Mouse (Mus musculus): ENCODE results near the gene Tnf. TPM values are rescaled to one million over a fixed set of nuclear protein-coding genes. Genes with fewer than 3 reads are reported as not detected.

Tnf gene
- polyA plus RNA-seq, 1 experiment from 2014 or later: 0.35 TPM

DNA sequence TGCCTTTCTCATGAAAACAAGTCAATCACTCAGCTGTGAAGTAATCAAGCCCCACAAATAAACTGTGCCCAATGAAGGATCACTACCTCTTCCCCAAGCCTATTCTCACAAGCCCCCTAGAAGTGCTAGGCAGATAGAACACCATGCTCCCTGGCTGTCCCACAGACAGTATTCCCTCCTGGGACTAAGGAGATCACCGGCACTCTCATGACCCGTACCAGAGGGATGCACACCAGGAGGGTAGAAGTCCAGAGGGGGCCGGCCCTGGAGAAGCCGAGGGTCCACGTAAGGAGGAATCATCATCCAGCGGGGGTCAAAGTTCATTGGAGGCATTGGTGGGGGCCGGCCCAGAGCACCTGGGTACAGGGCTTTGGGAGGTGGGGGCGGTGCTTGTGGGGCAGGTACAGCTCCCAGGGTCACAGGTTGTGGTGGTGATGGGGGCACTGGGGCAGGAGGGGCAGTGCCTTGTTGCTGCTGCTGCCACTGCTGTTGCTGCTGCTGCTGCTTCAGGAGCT lies 44.1 kb downstream of the Tnf start:
- Histone ChIP-seq H3K4me2 (no peak overlapping the region), H3K4me3 (replicated peaks) (no peak overlapping the region), H3K27ac (no peak overlapping the region), H3K9me3 (replicated peaks) (no peaks in the 10 kb centered on the region), H3K4me1 (replicated peaks) (peaks cover 21% of the 10 kb centered on the region), H3K27me3 (no peaks in the 10 kb centered on the region), H3K9ac (no peak overlapping the region), H3K36me3 (peaks cover 100% of the 10 kb centered on the region)
- no peak for ATAC-seq (ENCODE audit: low read depth)
- 87% methylated on average over 8 of the region's 8 CpGs for WGBS (ENCODE audit: insufficient replicate concordance)
- DNase-seq: no peak

GRCm38 (mm10) chr17:35157254-35157653 lies 44.6 kb downstream of the Tnf start:
- Histone ChIP-seq H3K9me3 (replicated peaks) (no peaks in the 10 kb centered on the region), H3K4me3 (replicated peaks) (no peak overlapping the region), H3K27me3 (no peaks in the 10 kb centered on the region), H3K4me2 (no peak overlapping the region), H3K36me3 (peaks cover 100% of the 10 kb centered on the region), H3K9ac (no peak overlapping the region), H3K27ac (no peak overlapping the region), H3K4me1 (replicated peaks) (peaks cover 17% of the 10 kb centered on the region)
- no peak for DNase-seq
- WGBS (ENCODE audit: insufficient replicate concordance): 80% methylated on average over 8 of the region's 8 CpGs
- ATAC-seq (ENCODE audit: low read depth): no peak

DNA sequence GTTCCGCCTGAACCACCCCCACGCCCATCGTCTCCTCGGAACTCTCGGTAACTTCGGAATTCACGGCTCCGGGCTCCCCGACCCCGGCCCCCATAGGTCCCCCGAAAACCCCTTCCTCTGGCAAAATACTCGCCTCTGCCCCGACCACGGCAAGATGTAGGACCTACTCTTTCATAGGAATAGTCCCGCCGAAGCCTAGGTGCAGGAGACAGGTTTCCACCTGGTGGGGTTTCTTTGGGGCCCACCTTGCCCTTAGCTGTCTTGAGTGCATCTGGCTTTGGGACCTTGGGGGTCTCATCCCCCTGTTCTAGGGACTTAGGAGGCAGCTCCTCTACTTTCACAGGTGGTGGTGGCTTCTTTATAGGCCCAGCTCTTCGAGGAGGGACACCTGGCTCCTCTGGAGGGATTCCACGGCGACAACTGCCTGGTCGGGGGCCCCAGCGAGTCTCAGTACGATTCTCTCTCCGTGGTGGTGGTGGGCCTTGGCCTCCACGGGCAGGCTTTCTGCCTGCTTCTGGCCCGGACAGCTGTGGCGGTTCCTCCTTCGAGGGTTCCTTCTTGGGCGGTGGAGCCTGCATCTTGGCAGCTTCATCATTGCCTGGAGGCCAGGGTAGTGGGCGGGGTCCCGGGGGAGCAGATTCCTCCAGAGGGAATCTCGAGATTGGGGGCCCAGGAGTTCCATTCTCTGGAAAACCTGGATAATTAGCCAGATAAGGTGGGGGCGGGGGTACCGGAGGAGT lies 45.2 kb downstream of the Tnf start:
- H3K4me2 ChIP-seq: no peak overlapping the region
- H3K4me1 ChIP-seq (replicated peaks): peaks cover 10% of the 10 kb centered on the region
- peaks cover 100% of the 10 kb centered on the region for H3K36me3 ChIP-seq
- H3K4me3 ChIP-seq (replicated peaks): no peak overlapping the region
- DNase-seq: no peak
- no peaks in the 10 kb centered on the region for H3K27me3 ChIP-seq
- 87% methylated on average over 33 of the region's 33 CpGs for WGBS (ENCODE audit: insufficient replicate concordance)
- no peak overlapping the region for H3K27ac ChIP-seq
- no peaks in the 10 kb centered on the region for H3K9me3 ChIP-seq (replicated peaks)
- ATAC-seq (ENCODE audit: low read depth): no peak
- H3K9ac ChIP-seq: no peak overlapping the region

- H3K4me1 ChIP-seq (replicated peaks): 0 out of 2 replicates have a peak, but pooled peaks cover 6% of the 10 kb centered on the region
- DNase-seq (no peak), ATAC-seq (ENCODE audit: low read depth) (no peak)
- no peaks in the 10 kb centered on the region for H3K27me3 ChIP-seq
- H3K9ac ChIP-seq: no peak overlapping the region
- H3K4me2 ChIP-seq: no peak overlapping the region
- H3K36me3 ChIP-seq: peaks cover 99% of the 10 kb centered on the region
- no peak overlapping the region for H3K27ac ChIP-seq
- 90% methylated on average over 12 of the region's 12 CpGs for WGBS (ENCODE audit: insufficient replicate concordance)
- no peaks in the 10 kb centered on the region for H3K9me3 ChIP-seq (replicated peaks)
- no peak overlapping the region for H3K4me3 ChIP-seq (replicated peaks)
Measured at GRCm38 (mm10) chr17:35155451-35155850, 46.4 kb downstream of the Tnf start.

DNA sequence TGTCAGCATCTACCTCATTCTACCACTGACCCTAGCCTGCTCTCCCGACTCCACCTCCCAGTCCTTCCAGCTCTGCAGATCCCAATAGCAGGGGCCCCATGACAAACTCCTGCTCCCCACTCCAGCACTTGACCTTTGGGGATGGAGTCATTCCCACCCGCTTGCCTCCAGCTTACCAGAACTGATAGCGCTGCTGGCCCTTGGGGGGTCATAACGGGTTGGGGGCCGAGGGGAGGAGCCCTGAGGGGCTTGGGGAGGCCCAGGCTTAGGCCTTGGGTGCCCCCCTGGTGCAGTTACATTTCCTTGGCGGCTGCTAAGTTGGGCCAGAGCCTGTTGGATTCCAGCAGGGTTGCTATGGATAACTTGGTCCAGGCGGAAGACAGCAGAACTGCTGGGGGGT lies 47.2 kb downstream of the Tnf start:
- DNase-seq (no peak), ATAC-seq (ENCODE audit: low read depth) (no peak)
- H3K27me3 ChIP-seq: no peaks in the 10 kb centered on the region
- H3K4me2 ChIP-seq: no peak overlapping the region
- H3K36me3 ChIP-seq: peaks cover 99% of the 10 kb centered on the region
- no peak overlapping the region for H3K9ac ChIP-seq
- no peak overlapping the region for H3K27ac ChIP-seq
- no peaks in the 10 kb centered on the region for H3K9me3 ChIP-seq (replicated peaks)
- 0 out of 2 replicates have a peak, but pooled peaks cover 6% of the 10 kb centered on the region for H3K4me1 ChIP-seq (replicated peaks)
- no peak overlapping the region for H3K4me3 ChIP-seq (replicated peaks)
- WGBS (ENCODE audit: insufficient replicate concordance): 85% methylated on average over 7 of the region's 7 CpGs

DNA sequence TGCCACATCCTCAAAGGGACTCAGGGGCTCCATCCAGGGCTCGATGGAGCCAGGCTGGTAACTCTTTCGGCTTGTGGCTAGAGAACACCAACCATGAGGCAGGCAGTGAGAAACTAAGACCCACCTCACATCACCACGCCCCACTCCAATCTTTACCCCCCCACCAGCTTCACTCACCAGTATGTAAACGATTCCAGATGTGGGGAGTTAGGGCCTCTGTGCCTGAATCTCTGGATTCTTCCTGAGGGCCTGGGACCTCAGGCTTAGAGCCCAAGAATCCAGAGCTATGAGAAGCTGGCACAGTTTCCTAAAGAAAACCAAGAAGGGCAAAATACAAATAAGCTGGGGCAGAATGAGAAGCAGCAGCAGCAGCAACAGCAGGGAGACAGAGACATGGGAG lies 47.9 kb downstream of the Tnf start:
- H3K27ac ChIP-seq: no peak overlapping the region
- no peak overlapping the region for H3K4me2 ChIP-seq
- H3K9ac ChIP-seq: no peak overlapping the region
- ATAC-seq (ENCODE audit: low read depth) (no peak), DNase-seq (no peak)
- no peak overlapping the region for H3K4me3 ChIP-seq (replicated peaks)
- WGBS (ENCODE audit: insufficient replicate concordance): 86% methylated on average over 4 of the region's 4 CpGs
- H3K4me1 ChIP-seq (replicated peaks): 0 out of 2 replicates have a peak, but pooled peaks cover 6% of the 10 kb centered on the region
- H3K36me3 ChIP-seq: peaks cover 99% of the 10 kb centered on the region
- H3K9me3 ChIP-seq (replicated peaks): no peaks in the 10 kb centered on the region
- H3K27me3 ChIP-seq: no peaks in the 10 kb centered on the region

DNA sequence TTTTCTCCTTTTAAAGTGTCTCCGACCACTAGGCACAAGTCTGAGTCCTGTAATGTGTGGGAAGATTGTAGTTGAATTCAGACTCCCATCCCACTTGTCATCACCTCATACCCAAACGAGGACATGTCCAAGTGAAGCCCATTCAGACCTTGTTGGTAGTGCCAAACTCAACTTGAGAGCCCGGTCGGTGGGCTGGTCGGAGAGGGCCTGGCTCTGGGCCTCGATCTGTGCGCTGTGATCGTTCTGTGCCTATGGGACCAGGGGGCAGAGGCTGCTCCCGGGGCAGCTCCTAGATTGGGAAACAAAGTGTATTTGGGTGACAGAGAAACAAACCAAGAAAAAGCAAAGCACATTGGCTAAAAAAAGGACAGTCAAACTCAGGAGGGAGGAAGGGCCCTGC lies 48.7 kb downstream of the Tnf start:
- Histone ChIP-seq H3K9ac (no peak overlapping the region), H3K9me3 (replicated peaks) (no peaks in the 10 kb centered on the region), H3K27ac (no peak overlapping the region), H3K4me1 (replicated peaks) (0 out of 2 replicates have a peak, but pooled peaks cover 6% of the 10 kb centered on the region), H3K36me3 (peaks cover 99% of the 10 kb centered on the region), H3K4me2 (no peak overlapping the region), H3K27me3 (no peaks in the 10 kb centered on the region), H3K4me3 (replicated peaks) (no peak overlapping the region)
- no peak for ATAC-seq (ENCODE audit: low read depth)
- WGBS (ENCODE audit: insufficient replicate concordance): 83% methylated on average over 9 of the region's 9 CpGs
- no peak for DNase-seq

DNA sequence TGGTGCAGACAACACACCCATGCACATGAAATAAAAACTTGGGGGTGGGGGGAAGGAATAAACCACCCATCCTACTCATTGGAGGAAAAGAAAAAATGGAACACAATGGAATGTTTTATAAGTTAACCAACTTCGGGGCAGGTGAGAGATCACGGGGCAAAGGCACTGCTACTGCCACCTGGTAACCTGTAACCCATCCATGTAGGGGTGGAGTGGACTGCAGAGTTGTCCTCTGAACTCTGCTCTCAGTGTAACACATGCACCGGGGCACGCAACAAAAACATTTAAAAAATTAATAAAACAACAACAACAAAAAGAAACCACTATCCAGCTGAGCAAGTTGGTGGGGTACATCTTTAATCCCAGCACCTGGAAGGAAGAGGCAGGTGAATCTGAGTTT lies 49.7 kb downstream of the Tnf start:
- H3K9ac ChIP-seq: no peak overlapping the region
- no peaks in the 10 kb centered on the region for H3K9me3 ChIP-seq (replicated peaks)
- 0 out of 2 replicates have a peak, but pooled peaks cover 6% of the 10 kb centered on the region for H3K4me1 ChIP-seq (replicated peaks)
- peaks cover 98% of the 10 kb centered on the region for H3K36me3 ChIP-seq
- H3K27me3 ChIP-seq: no peaks in the 10 kb centered on the region
- no peak overlapping the region for H3K4me2 ChIP-seq
- H3K4me3 ChIP-seq (replicated peaks): no peak overlapping the region
- WGBS (ENCODE audit: insufficient replicate concordance): 93% methylated on average over 4 of the region's 4 CpGs
- no peak overlapping the region for H3K27ac ChIP-seq
- DNase-seq (no peak), ATAC-seq (ENCODE audit: low read depth) (no peak)

Small RNA genes lying within 50 kb of the gene (microRNA-seq; reads per million reads assigned to microRNA genes)
- gene Mir6973a (not detected), gene Mir6974 (not detected), gene Mir6975 (2.1 reads per million), gene Mir8094 (0.88 reads per million)

Other genes with a start within 250 kb of the Tnf start
- 0.07 and 0.15 TPM in 2 replicates for gene Hspa1b, start 242.8 kb downstream of the Tnf start, polyA plus RNA-seq (2015; fragmentation: Nextera tagmentation; extraction: Ambion mirVana)
- not detected in 2 replicates for gene Gm20481, start 232.1 kb downstream of the Tnf start, polyA plus RNA-seq (2015; fragmentation: Nextera tagmentation; extraction: Ambion mirVana)
- gene Hspa1a, start 229.9 kb downstream of the Tnf start, polyA plus RNA-seq (2015; fragmentation: Nextera tagmentation; extraction: Ambion mirVana): 2.1 and 2.3 TPM in 2 replicates
- 0.10 and 0.34 TPM in 2 replicates for gene Hspa1l, start 229.3 kb downstream of the Tnf start, polyA plus RNA-seq (2015; fragmentation: Nextera tagmentation; extraction: Ambion mirVana)
- 163 and 178 TPM in 2 replicates for gene Lsm2, start 220.1 kb downstream of the Tnf start, polyA plus RNA-seq (2015; fragmentation: Nextera tagmentation; extraction: Ambion mirVana)
- 110 and 112 TPM in 2 replicates for gene Vars, start 201.0 kb downstream of the Tnf start, polyA plus RNA-seq (2015; fragmentation: Nextera tagmentation; extraction: Ambion mirVana)
- gene Vwa7, start 185.4 kb downstream of the Tnf start, polyA plus RNA-seq (2015; fragmentation: Nextera tagmentation; extraction: Ambion mirVana): 0.08 TPM in 2 replicates
- gene Sapcd1, start 174.0 kb downstream of the Tnf start, polyA plus RNA-seq (2015; fragmentation: Nextera tagmentation; extraction: Ambion mirVana): 2.5 and 2.8 TPM in 2 replicates
- gene Msh5, start 155.3 kb downstream of the Tnf start, polyA plus RNA-seq (2015; fragmentation: Nextera tagmentation; extraction: Ambion mirVana): 3.2 and 3.4 TPM in 2 replicates
- 141 and 147 TPM in 2 replicates for gene Clic1, start 152.0 kb downstream of the Tnf start, polyA plus RNA-seq (2015; fragmentation: Nextera tagmentation; extraction: Ambion mirVana)
- gene Ddah2, start 143.0 kb downstream of the Tnf start, polyA plus RNA-seq (2015; fragmentation: Nextera tagmentation; extraction: Ambion mirVana): 28.9 and 30.6 TPM in 2 replicates
- gene Ly6g6c, start 136.6 kb downstream of the Tnf start, polyA plus RNA-seq (2015; fragmentation: Nextera tagmentation; extraction: Ambion mirVana): 0.25 and 0.31 TPM in 2 replicates
- gene Mpig6b, start 135.8 kb downstream of the Tnf start, polyA plus RNA-seq (2015; fragmentation: Nextera tagmentation; extraction: Ambion mirVana): 4.1 and 5.2 TPM in 2 replicates
- gene Ly6g6e, start 125.1 kb downstream of the Tnf start, polyA plus RNA-seq (2015; fragmentation: Nextera tagmentation; extraction: Ambion mirVana): 0.13 and 0.23 TPM in 2 replicates
- 0.35 and 0.47 TPM in 2 replicates for gene Ly6g6d, start 123.9 kb downstream of the Tnf start, polyA plus RNA-seq (2015; fragmentation: Nextera tagmentation; extraction: Ambion mirVana)
- gene Ly6g6f, start 116.4 kb downstream of the Tnf start, polyA plus RNA-seq (2015; fragmentation: Nextera tagmentation; extraction: Ambion mirVana): 7.2 and 7.3 TPM in 2 replicates
- 51.0 and 54.9 TPM in 2 replicates for gene Abhd16a, start 112.7 kb downstream of the Tnf start, polyA plus RNA-seq (2015; fragmentation: Nextera tagmentation; extraction: Ambion mirVana)
- gene Ly6g5c, start 93.7 kb downstream of the Tnf start, polyA plus RNA-seq (2015; fragmentation: Nextera tagmentation; extraction: Ambion mirVana): not detected in 2 replicates
- 0.21 and 0.28 TPM in 2 replicates for gene Ly6g5b, start 86.6 kb downstream of the Tnf start, polyA plus RNA-seq (2015; fragmentation: Nextera tagmentation; extraction: Ambion mirVana)
- 14.1 and 14.8 TPM in 2 replicates for gene Gpank1, start 80.6 kb downstream of the Tnf start, polyA plus RNA-seq (2015; fragmentation: Nextera tagmentation; extraction: Ambion mirVana)
- 176 and 182 TPM in 2 replicates for gene Csnk2b, start 80.0 kb downstream of the Tnf start, polyA plus RNA-seq (2015; fragmentation: Nextera tagmentation; extraction: Ambion mirVana)
- gene D17H6S53E, start 75.6 kb downstream of the Tnf start, polyA plus RNA-seq (2015; fragmentation: Nextera tagmentation; extraction: Ambion mirVana): 3.1 and 3.6 TPM in 2 replicates
- gene Apom, start 70.0 kb downstream of the Tnf start, polyA plus RNA-seq (2015; fragmentation: Nextera tagmentation; extraction: Ambion mirVana): 553 and 573 TPM in 2 replicates
- 22.4 and 27.4 TPM in 2 replicates for gene Bag6, start 66.8 kb downstream of the Tnf start, polyA plus RNA-seq (2015; fragmentation: Nextera tagmentation; extraction: Ambion mirVana)
- gene Prrc2a, start 37.1 kb downstream of the Tnf start, polyA plus RNA-seq (2015; fragmentation: Nextera tagmentation; extraction: Ambion mirVana): 45.1 and 51.5 TPM in 2 replicates
- gene Aif1, start 25.9 kb downstream of the Tnf start, polyA plus RNA-seq (2015; fragmentation: Nextera tagmentation; extraction: Ambion mirVana): 17.4 and 18.5 TPM in 2 replicates
- gene Lst1, start 13.6 kb downstream of the Tnf start, polyA plus RNA-seq (2015; fragmentation: Nextera tagmentation; extraction: Ambion mirVana): 21.6 and 29.0 TPM in 2 replicates
- 0.53 and 0.80 TPM in 2 replicates for gene Ltb, start 7.6 kb downstream of the Tnf start, polyA plus RNA-seq (2015; fragmentation: Nextera tagmentation; extraction: Ambion mirVana)
- gene Lta, start 3.3 kb upstream of the Tnf start, polyA plus RNA-seq (2015; fragmentation: Nextera tagmentation; extraction: Ambion mirVana): 0.07 and 0.10 TPM in 2 replicates
- 0.36 TPM in 1 of 2 replicates, not detected in the other for gene Gm16181, start 18.8 kb upstream of the Tnf start, polyA plus RNA-seq (2015; fragmentation: Nextera tagmentation; extraction: Ambion mirVana)
- 0.76 and 1.3 TPM in 2 replicates for gene Atp6v1g2, start 31.7 kb upstream of the Tnf start, polyA plus RNA-seq (2015; fragmentation: Nextera tagmentation; extraction: Ambion mirVana)
- 3.9 and 4.4 TPM in 2 replicates for gene Nfkbil1, start 33.8 kb upstream of the Tnf start, polyA plus RNA-seq (2015; fragmentation: Nextera tagmentation; extraction: Ambion mirVana)
- 208 and 220 TPM in 2 replicates for gene Ddx39b, start 39.7 kb upstream of the Tnf start, polyA plus RNA-seq (2015; fragmentation: Nextera tagmentation; extraction: Ambion mirVana)
- 74.5 and 77.7 TPM in 2 replicates for gene H2-D1, start 60.7 kb upstream of the Tnf start, polyA plus RNA-seq (2015; fragmentation: Nextera tagmentation; extraction: Ambion mirVana)
- 1.0 and 1.4 TPM in 2 replicates for gene H2-Q1, start 118.4 kb upstream of the Tnf start, polyA plus RNA-seq (2015; fragmentation: Nextera tagmentation; extraction: Ambion mirVana)
- gene H2-Q2, start 140.2 kb upstream of the Tnf start, polyA plus RNA-seq (2015; fragmentation: Nextera tagmentation; extraction: Ambion mirVana): 0.68 and 0.90 TPM in 2 replicates
- 1.7 and 2.0 TPM in 2 replicates for gene H2-Q4, start 177.6 kb upstream of the Tnf start, polyA plus RNA-seq (2015; fragmentation: Nextera tagmentation; extraction: Ambion mirVana)
- 9.6 and 11.1 TPM in 2 replicates for gene H2-Q6, start 222.8 kb upstream of the Tnf start, polyA plus RNA-seq (2015; fragmentation: Nextera tagmentation; extraction: Ambion mirVana)
- 23.9 and 24.6 TPM in 2 replicates for gene H2-Q7, start 237.1 kb upstream of the Tnf start, polyA plus RNA-seq (2015; fragmentation: Nextera tagmentation; extraction: Ambion mirVana)